Mouse (Mus musculus): ENCODE data around the gene Nsmce4a. TPM values are rescaled to one million over a fixed set of nuclear protein-coding genes. Genes with fewer than 3 reads are reported as not detected.
"Not testable (repeated sequence)": the region's sequence is repeated elsewhere in the genome, so short reads cannot be mapped to it uniquely, and the experiment has no call there.

Nsmce4a gene
- polyA plus RNA-seq, 1 experiment from 2014 or later: 98.0 TPM

DNA sequence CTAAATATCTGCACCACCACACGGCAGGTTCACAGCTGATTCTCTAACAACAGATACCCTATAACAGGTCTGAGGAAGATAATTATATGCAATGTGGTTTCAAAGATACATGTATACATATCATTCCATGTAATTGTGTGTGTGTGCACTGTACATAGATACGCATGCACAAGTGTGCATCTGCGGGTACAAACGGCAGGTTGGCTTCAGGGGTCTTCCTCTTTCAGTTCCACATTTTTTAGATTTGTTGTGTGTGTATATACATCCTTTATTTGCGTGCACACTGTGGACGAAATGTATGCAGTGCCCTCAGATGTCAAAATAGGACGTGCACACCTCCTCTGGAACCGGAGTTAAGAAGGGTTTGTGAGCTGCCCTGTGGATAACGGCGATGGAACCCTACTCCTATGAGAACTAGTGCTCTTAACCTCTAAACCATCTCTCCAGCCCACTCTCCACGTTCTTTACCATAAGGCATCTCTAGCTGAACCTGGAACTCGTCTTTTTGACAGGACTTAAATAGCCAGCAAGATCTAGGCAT, 25.2 kb downstream of the Nsmce4a start:
- WGBS: 87% methylated on average over 12 of the region's 12 CpGs
- ATAC-seq (ENCODE audit: low FRiP score): no peak; the same call in 1 of the 2 replicates
- H3K27me3 ChIP-seq: no peaks in the 10 kb centered on the region
- peak overlapping the region; percentile 96 for H3K27ac ChIP-seq
- peaks cover 20% of the 10 kb centered on the region for H3K36me3 ChIP-seq
- no peak overlapping the region for H3K9ac ChIP-seq
- peak overlapping the region; percentile 89 for H3K4me3 ChIP-seq
- peak overlapping the region; percentile 84; the same call in 1 of the 2 replicates for H3K4me2 ChIP-seq
- H3K4me1 ChIP-seq (replicated peaks): peaks cover 25% of the 10 kb centered on the region
- H3K9me3 ChIP-seq: no peaks in the 10 kb centered on the region

DNA sequence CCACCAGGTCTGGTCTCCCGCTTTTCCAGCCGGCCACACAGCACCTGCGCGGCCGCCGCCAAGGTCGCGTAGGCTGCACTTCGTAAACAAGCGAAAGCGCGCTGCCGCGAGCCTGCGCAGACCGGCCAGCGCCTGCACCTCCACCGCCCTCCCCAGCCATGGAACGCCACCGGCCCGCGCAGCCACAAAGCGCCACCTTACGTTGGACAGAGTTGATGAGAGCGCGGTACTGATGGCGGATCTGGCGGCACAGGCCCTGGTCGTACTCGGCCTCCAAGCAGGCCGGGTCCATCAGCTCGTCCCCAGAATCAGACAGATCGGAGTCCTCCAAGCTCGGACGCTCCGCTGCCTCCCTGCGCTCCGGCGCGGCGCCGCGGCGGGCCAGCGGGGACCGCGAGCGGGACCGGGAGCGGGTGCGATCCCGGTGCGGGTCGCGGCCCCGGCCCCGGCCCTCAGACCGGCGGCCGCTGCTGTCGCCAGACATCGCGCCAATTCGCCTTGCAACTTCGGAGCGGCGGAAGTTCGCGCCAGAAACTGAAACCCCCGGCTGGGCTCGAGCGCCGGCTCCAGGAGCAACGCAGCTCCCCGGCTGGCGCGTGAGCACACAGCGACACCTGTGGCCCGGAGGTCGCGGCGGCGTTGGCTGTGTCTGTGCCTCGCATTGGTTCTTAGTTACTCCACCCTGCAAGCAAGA, 26.0 kb downstream of the Nsmce4a start:
- Histone ChIP-seq H3K4me3 (peak overlapping the region; percentile 89), H3K27ac (peak overlapping the region; percentile 96), H3K4me1 (replicated peaks) (peaks cover 24% of the 10 kb centered on the region), H3K4me2 (peak overlapping the region; percentile 84), H3K9me3 (no peaks in the 10 kb centered on the region), H3K36me3 (peaks cover 28% of the 10 kb centered on the region), H3K27me3 (no peaks in the 10 kb centered on the region), H3K9ac (peak overlapping the region; percentile 92)
- under 1% methylated on average over 84 of the region's 84 CpGs for WGBS
- peak; percentile 95 for ATAC-seq (ENCODE audit: low FRiP score)

DNA sequence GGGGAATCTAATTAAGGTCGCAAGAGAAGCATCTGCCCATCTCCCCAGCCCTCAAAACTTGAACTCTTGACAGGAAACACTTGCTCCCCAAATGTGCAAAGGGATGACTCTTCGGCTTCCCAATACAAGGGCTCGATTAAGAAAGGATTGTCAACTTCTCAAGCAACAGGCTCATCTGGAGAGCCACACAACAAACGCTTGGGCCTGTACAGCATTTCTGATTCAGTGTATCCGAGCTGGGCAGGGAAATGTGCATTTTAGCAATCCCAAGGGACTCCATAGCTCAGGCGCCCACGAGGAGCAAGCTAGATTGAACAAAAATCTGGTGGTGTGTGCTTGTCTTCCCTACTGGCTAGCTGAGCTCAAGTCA, 26.5 kb downstream of the Nsmce4a start:
- 4% methylated on average over 7 of the region's 7 CpGs for WGBS
- Histone ChIP-seq H3K36me3 (peaks cover 33% of the 10 kb centered on the region), H3K27ac (peak overlapping the region; percentile 96), H3K27me3 (no peaks in the 10 kb centered on the region), H3K9ac (peak overlapping the region; percentile 92), H3K9me3 (no peaks in the 10 kb centered on the region), H3K4me1 (replicated peaks) (peaks cover 24% of the 10 kb centered on the region), H3K4me2 (peak overlapping the region; percentile 84), H3K4me3 (peak overlapping the region; percentile 89)
- peak; percentile 54; the same call in 1 of the 2 replicates for ATAC-seq (ENCODE audit: low FRiP score)

- Histone ChIP-seq H3K27me3 (no peaks in the 10 kb centered on the region), H3K36me3 (peaks cover 37% of the 10 kb centered on the region), H3K4me1 (replicated peaks) (peaks cover 24% of the 10 kb centered on the region), H3K4me2 (peak overlapping the region; percentile 84), H3K4me3 (peak overlapping the region; percentile 89), H3K9ac (peak overlapping the region; percentile 92), H3K9me3 (no peaks in the 10 kb centered on the region), H3K27ac (peak overlapping the region; percentile 96)
- ATAC-seq (ENCODE audit: low FRiP score): no peak
- WGBS: 59% methylated on average over 3 of the region's 3 CpGs
Observed at GRCm38 (mm10) chr7:130545893-130546292, 27.0 kb downstream of the Nsmce4a start.

- H3K9ac ChIP-seq: 0 out of 2 replicates have a peak overlapping the region, but pooled peaks have one; percentile 31
Observed at GRCm38 (mm10) chr7:130545401-130545800, 27.5 kb downstream of the Nsmce4a start.

DNA sequence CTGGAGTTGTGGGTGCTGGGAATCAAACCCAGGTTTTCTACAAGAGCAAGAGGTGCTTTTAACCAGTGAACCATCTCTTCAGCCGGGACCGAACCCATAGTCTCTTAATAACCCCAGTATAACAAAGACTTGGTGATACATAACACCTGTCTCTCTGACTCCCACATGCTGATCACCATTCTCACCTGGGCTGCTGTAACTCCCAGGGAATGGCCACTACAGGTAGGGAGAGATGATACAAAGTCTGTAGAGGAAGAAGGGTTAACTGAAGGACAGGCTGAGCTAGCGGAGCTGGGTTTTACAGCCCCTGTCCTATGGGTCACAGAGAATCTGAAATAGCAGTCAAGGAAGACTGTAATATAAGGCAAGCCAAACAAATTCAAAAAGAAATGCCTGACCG, 29.7 kb downstream of the Nsmce4a start:
- 98% methylated on average over 4 of the region's 4 CpGs for WGBS
- no peak for ATAC-seq (ENCODE audit: low FRiP score)
- peaks cover 60% of the 10 kb centered on the region for H3K36me3 ChIP-seq

More at GRCm38 (mm10) chr7:130545401-130545800, 27.5 kb downstream of the Nsmce4a start:
- H3K27me3 ChIP-seq: no peaks in the 10 kb centered on the region
- no peak overlapping the region for H3K27ac ChIP-seq
- peaks cover 40% of the 10 kb centered on the region for H3K36me3 ChIP-seq
- H3K9me3 ChIP-seq: no peaks in the 10 kb centered on the region
- H3K4me1 ChIP-seq (replicated peaks): peaks cover 24% of the 10 kb centered on the region
- WGBS: 89% methylated on average over 5 of the region's 5 CpGs
- H3K4me3 ChIP-seq: peak overlapping the region; percentile 89; the same call in 1 of the 2 replicates
- ATAC-seq (ENCODE audit: low FRiP score): no peak
- H3K4me2 ChIP-seq: peak overlapping the region; percentile 84

DNA sequence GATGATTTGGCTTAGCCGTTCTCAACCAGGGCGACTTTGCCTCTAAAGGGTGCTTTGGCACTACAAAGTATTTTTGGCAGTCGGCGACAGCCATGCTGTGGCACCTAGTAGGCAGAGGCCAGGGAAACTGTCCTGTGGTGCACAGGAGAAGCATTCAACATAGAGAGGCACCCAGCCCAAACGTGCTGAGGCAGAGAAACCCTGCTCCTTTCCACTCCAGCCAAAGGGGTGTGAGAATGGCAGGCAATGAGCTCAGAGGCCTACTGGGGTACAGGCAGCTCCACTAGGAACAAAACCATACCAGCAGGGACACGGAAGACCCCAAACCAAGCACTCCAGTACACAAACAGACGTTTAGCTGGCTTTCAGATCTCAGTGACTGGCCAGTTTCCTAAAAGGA, 32.7 kb downstream of the Nsmce4a start:
- ATAC-seq (ENCODE audit: low FRiP score): no peak

More for the DNA sequence above, 29.7 kb downstream of the Nsmce4a start:
- no peak overlapping the region for H3K4me2 ChIP-seq
- H3K27me3 ChIP-seq: no peaks in the 10 kb centered on the region
- H3K9ac ChIP-seq: no peak overlapping the region
- H3K27ac ChIP-seq: no peak overlapping the region
- H3K4me3 ChIP-seq: no peak overlapping the region
- no peaks in the 10 kb centered on the region for H3K9me3 ChIP-seq
- H3K4me1 ChIP-seq (replicated peaks): peaks cover 24% of the 10 kb centered on the region

GRCm38 (mm10) chr7:130537068-130537467, 35.9 kb downstream of the Nsmce4a start:
- Histone ChIP-seq H3K9me3 (no peaks in the 10 kb centered on the region), H3K27me3 (no peaks in the 10 kb centered on the region), H3K4me3 (no peak overlapping the region), H3K4me2 (no peak overlapping the region), H3K27ac (no peak overlapping the region), H3K36me3 (peaks cover 63% of the 10 kb centered on the region), H3K4me1 (replicated peaks) (no peaks in the 10 kb centered on the region), H3K9ac (no peak overlapping the region)
- WGBS: 92% methylated on average over 4 of the region's 4 CpGs
- ATAC-seq (ENCODE audit: low FRiP score): no peak

More for the DNA sequence above, 32.7 kb downstream of the Nsmce4a start:
- Histone ChIP-seq H3K9ac (no peak overlapping the region), H3K4me2 (no peak overlapping the region), H3K4me1 (replicated peaks) (peaks cover 6% of the 10 kb centered on the region), H3K27me3 (no peaks in the 10 kb centered on the region), H3K4me3 (no peak overlapping the region), H3K27ac (no peak overlapping the region), H3K9me3 (no peaks in the 10 kb centered on the region), H3K36me3 (peaks cover 84% of the 10 kb centered on the region)
- 91% methylated on average over 7 of the region's 7 CpGs for WGBS

DNA sequence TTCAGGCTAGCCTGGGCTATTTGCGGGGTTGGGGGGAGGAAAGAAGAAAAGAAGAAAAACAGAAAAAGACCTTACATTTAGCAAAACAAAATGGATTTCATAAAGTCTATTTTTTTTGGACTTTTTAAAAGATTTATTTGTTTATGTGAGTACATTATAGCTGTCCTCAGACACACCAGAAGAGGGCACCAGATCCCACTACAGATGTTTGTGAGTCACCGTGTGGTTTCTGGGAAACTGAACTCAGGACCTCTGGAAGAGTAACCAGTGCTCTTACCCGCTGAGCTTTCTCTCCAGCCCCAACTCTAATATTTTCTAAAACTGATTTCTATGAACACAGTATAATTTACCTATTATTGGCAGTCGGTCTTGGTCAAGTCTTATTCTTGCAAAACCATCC, 37.7 kb downstream of the Nsmce4a start:
- no peaks in the 10 kb centered on the region for H3K4me1 ChIP-seq (replicated peaks)
- 93% methylated on average over 4 of the region's 4 CpGs for WGBS
- no peak for ATAC-seq (ENCODE audit: low FRiP score)
- H3K4me2 ChIP-seq: no peak overlapping the region
- no peak overlapping the region for H3K4me3 ChIP-seq
- no peak overlapping the region for H3K9ac ChIP-seq
- peaks cover 58% of the 10 kb centered on the region for H3K36me3 ChIP-seq
- H3K27ac ChIP-seq: no peak overlapping the region
- no peaks in the 10 kb centered on the region for H3K9me3 ChIP-seq
- H3K27me3 ChIP-seq: no peaks in the 10 kb centered on the region

DNA sequence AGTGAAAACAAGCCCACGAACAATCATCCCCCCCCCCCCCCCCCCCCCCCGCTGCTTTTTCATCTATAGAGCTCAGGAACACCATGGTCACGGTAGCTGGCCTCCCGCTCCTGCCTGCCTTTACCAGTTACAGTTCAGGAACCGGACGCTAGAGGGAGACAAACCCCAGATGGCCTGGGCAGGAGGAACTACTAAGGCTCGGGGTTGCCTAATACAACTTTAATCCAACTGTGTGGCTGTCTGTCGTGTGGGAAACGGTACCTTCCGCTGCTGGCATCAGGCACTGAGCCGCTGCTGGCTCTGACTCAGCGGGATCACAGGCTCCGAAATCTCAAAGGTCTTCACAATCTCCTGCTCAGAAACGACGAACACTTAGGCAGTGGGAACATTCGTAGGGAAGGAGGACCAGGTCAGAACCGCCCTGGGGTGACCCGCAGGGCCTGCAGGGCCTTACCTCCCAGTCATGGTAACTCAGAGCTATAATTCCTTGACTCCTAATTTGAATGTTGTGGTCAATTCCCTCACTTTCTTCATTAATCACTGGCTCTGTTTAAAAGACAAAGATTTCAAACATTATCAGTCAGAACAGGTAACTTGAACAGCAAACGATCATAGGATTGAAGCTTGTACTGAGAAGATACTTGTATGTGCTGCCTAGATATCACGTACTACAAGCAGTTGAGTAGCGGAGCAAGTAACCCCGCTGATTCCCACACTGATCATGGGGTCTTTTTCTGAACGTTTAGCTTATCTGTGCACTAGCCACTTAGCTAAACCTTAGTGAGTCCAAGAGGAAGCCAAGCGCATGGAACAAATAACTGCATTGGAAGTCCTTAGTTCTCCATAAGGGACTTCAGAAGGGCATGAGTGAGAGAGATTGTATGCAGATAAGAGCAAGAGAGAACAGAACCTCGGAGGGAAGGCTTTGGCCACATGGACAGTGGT, 39.3 kb downstream of the Nsmce4a start:
- Histone ChIP-seq H3K4me3 (no peak overlapping the region), H3K4me1 (replicated peaks) (no peaks in the 10 kb centered on the region), H3K36me3 (peaks cover 44% of the 10 kb centered on the region), H3K9ac (no peak overlapping the region), H3K4me2 (no peak overlapping the region), H3K27me3 (no peaks in the 10 kb centered on the region), H3K9me3 (no peaks in the 10 kb centered on the region), H3K27ac (0 out of 2 replicates have a peak overlapping the region, but pooled peaks have one; percentile 40)
- peak; percentile 54; the same call in 1 of the 2 replicates for ATAC-seq (ENCODE audit: low FRiP score)
- 53% methylated on average over 24 of the region's 25 CpGs for WGBS

DNA sequence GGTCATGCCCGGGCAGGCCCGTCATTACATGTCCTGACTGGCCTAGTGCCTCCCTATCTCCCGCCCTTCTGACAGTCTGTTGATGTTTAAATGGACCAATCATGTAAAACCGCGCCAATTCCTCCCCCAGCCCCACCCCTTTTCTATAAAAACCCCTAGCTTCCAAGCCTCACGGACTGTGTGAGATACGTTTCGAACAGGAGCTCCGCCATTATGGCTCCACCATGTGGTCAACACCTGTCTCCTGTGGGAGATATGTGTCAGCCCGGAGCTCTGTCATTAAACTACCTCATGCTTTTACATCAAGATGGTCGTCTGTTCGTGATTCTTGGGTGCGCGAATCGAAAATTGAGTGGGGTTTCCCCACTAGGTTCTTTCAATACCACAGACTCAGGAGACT, 41.8 kb downstream of the Nsmce4a start:
- ATAC-seq (ENCODE audit: low FRiP score); H3K27ac ChIP-seq; H3K9ac ChIP-seq; H3K4me2 ChIP-seq; H3K9me3 ChIP-seq; H3K4me1 ChIP-seq (replicated peaks); H3K4me3 ChIP-seq; H3K27me3 ChIP-seq: not testable (repeated sequence)
- WGBS: 93% methylated on average over 14 of the region's 15 CpGs
- H3K36me3 ChIP-seq: peaks cover 23% of the 10 kb centered on the region

GRCm38 (mm10) chr7:130527306-130527705, 45.6 kb downstream of the Nsmce4a start:
- no peaks in the 10 kb centered on the region for H3K4me1 ChIP-seq (replicated peaks)
- no peak for ATAC-seq (ENCODE audit: low FRiP score)
- no peak overlapping the region for H3K4me2 ChIP-seq
- no peaks in the 10 kb centered on the region for H3K9me3 ChIP-seq
- H3K36me3 ChIP-seq: peaks cover 11% of the 10 kb centered on the region
- WGBS: 90% methylated on average over 9 of the region's 9 CpGs
- no peaks in the 10 kb centered on the region for H3K27me3 ChIP-seq
- H3K4me3 ChIP-seq: no peak overlapping the region
- no peak overlapping the region for H3K27ac ChIP-seq
- H3K9ac ChIP-seq: no peak overlapping the region
